Mouse (Mus musculus): ENCODE data around the gene St6galnac5. TPM values are rescaled to one million over a fixed set of nuclear protein-coding genes. Genes with fewer than 3 reads are reported as not detected.
"Not testable (repeated sequence)": the region's sequence is repeated elsewhere in the genome, so short reads cannot be mapped to it uniquely, and the experiment has no call there.

The St6galnac5 gene
- polyA plus RNA-seq, 1 experiment from 2014 or later, result 0.12 TPM

DNA sequence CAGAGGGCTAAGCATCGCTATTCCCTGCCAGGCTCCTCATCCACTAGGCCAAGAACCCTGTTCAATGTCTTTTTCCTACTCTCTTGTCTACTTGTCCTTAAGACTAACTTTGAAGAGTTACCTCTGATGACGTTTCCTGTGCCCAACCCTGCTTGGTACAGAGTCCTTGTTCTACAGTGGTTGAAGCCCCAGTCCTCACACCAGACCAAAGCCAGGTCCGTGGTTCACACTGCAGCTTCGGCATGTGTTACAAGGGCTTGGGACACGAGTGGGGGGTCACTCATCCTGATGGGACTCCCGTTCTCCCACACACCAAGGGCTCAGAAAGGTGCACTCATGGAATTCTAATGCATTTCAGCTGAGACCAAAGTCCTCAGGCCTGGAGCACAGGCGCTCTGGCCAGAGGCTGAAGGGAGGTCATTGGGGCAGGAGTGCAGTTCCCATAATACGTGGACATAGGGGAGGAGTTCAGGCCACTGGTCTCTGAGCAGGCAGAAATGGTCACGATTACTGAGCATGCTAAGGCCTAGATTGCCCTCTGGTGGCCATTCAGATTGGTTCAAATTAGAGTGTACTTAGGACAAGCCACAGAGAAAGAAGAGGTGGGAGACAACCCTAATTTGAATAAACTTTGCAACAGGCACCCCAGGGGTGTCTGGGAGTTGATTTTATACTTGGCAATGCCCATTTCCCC is 182.2 kb downstream of the St6galnac5 start:
- no peak for ATAC-seq (ENCODE audit: insufficient number of reproducible peaks, insufficient read depth, low FRiP score, low read depth)
- H3K27me3 ChIP-seq (ENCODE audit: control insufficient read depth, insufficient read depth, low read length), result no peaks in the 10 kb centered on the region
- no peak overlapping the region for H3K9ac ChIP-seq (ENCODE audit: low read length)
- no peaks in the 10 kb centered on the region for H3K36me3 ChIP-seq (ENCODE audit: control insufficient read depth, insufficient read depth, low read length)
- H3K4me3 ChIP-seq (ENCODE audit: control insufficient read depth in 1 of 2, insufficient read depth in 1 of 2, low read depth in 1 of 2, low read length in 2 of 2), result no peak overlapping the region
- WGBS, result 81% methylated on average over 9 of the region's 9 CpGs
- H3K27ac ChIP-seq (replicated peaks in 1 of 2; ENCODE audit: control insufficient read depth in 1 of 2, insufficient read depth in 1 of 2, low read depth in 2 of 2, low read length in 2 of 2), result no peak overlapping the region
- H3K4me1 ChIP-seq (ENCODE audit: control insufficient read depth in 2 of 2, insufficient read depth in 2 of 2, low read length in 2 of 2), result peaks cover 0 to 2% of the 10 kb centered on the region in 2 experiments; a peak in 1 of 4 replicates
- no peak overlapping the region for H3K4me2 ChIP-seq (ENCODE audit: low read length)
- H3K9me3 ChIP-seq (ENCODE audit: control insufficient read depth, low read length), result no peaks in the 10 kb centered on the region

DNA sequence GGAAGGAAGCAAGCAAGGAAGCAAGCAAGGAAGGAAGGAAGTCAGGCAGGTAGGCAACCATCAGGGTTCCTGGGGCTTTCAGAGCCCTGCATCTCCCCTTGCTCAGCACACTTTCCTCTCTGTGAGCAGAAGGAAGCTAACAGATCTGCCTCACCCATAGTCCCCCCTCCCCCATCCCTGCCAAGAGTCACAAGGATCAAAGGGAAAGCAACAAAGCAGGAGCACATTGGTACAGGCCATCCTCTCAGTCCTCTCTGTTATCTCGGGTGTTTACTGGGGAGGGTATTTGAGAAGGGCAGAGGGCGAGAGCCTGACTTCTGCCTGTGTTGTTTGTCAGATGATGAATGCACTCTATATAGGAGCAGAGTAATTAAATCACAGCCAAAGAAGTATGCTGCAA is 184.7 kb downstream of the St6galnac5 start:
- Histone ChIP-seq H3K9me3 (ENCODE audit: control insufficient read depth, low read length) (0 out of 2 replicates have a peak, but pooled peaks cover 3% of the 10 kb centered on the region), H3K27me3 (ENCODE audit: control insufficient read depth, insufficient read depth, low read length) (no peaks in the 10 kb centered on the region), H3K4me2 (ENCODE audit: low read length) (no peak overlapping the region), H3K27ac (replicated peaks in 1 of 2; ENCODE audit: control insufficient read depth in 1 of 2, insufficient read depth in 1 of 2, low read depth in 2 of 2, low read length in 2 of 2) (no peak overlapping the region), H3K9ac (ENCODE audit: low read length) (no peak overlapping the region), H3K36me3 (ENCODE audit: control insufficient read depth, insufficient read depth, low read length) (no peaks in the 10 kb centered on the region), H3K4me1 (ENCODE audit: control insufficient read depth in 2 of 2, insufficient read depth in 2 of 2, low read length in 2 of 2) (peaks cover 0 to 2% of the 10 kb centered on the region in 2 experiments; a peak in 1 of 4 replicates), H3K4me3 (ENCODE audit: control insufficient read depth in 1 of 2, insufficient read depth in 1 of 2, low read depth in 1 of 2, low read length in 2 of 2) (no peak overlapping the region)
- WGBS, result 13% methylated on average over 2 of the region's 2 CpGs
- ATAC-seq (ENCODE audit: insufficient number of reproducible peaks, insufficient read depth, low FRiP score, low read depth), result no peak

DNA sequence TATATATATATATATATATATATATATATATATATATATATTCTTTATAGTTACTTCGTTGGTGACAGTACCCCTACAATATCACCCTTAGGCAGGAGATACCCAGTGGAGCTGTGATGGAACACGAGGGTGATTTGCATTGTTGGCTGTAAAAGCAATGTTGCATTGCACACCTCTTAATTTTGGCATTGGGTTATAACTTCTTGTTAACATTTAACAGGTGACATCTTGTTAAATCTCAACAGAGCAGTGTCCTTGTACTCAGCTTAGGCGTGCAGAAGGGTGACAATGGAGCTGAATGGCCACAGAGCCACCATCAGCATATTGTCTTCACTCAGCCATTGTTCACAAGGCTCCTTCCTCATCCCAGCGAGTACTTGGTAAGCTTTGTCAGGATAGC is 185.8 kb downstream of the St6galnac5 start:
- Histone ChIP-seq H3K36me3 (ENCODE audit: control insufficient read depth, insufficient read depth, low read length) (0 out of 2 replicates have a peak, but pooled peaks cover 3% of the 10 kb centered on the region), H3K9me3 (ENCODE audit: control insufficient read depth, low read length) (0 out of 2 replicates have a peak, but pooled peaks cover 3% of the 10 kb centered on the region), H3K4me2 (ENCODE audit: low read length) (no peak overlapping the region), H3K27me3 (ENCODE audit: control insufficient read depth, insufficient read depth, low read length) (no peaks in the 10 kb centered on the region), H3K4me3 (ENCODE audit: control insufficient read depth in 1 of 2, insufficient read depth in 1 of 2, low read depth in 1 of 2, low read length in 2 of 2) (no peak overlapping the region), H3K4me1 (ENCODE audit: control insufficient read depth in 2 of 2, insufficient read depth in 2 of 2, low read length in 2 of 2) (peaks cover 0 to 2% of the 10 kb centered on the region in 2 experiments; a peak in 1 of 4 replicates), H3K9ac (ENCODE audit: low read length) (no peak overlapping the region), H3K27ac (replicated peaks in 1 of 2; ENCODE audit: control insufficient read depth in 1 of 2, insufficient read depth in 1 of 2, low read depth in 2 of 2, low read length in 2 of 2) (no peak overlapping the region)
- WGBS, result 91% methylated on average over 4 of the region's 4 CpGs
- no peak for ATAC-seq (ENCODE audit: insufficient number of reproducible peaks, insufficient read depth, low FRiP score, low read depth)

DNA sequence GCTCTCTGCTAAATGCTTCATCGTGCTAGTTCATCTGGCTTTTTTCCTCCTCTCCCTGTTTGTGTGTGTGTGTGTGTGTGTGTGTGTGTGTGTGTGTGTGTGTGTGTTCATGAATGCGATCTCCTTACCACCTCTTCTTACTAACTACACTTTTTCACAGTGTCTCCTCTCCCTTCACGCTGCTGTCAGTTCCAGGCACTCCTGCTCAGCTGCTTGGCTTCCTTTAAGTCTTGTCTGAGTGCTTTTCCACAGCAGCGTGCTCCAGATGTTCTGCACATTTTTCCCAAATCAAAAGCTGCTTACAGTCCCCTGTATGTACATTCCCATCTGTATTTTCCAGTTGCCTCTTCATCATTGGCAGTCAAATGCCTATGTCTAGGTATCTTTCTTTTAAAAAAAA is 189.0 kb downstream of the St6galnac5 start:
- H3K4me3 ChIP-seq (ENCODE audit: control insufficient read depth in 1 of 2, insufficient read depth in 1 of 2, low read depth in 1 of 2, low read length in 2 of 2), result no peak overlapping the region
- H3K4me2 ChIP-seq (ENCODE audit: low read length), result no peak overlapping the region
- H3K27ac ChIP-seq (replicated peaks in 1 of 2; ENCODE audit: control insufficient read depth in 1 of 2, insufficient read depth in 1 of 2, low read depth in 2 of 2, low read length in 2 of 2), result no peak overlapping the region
- H3K36me3 ChIP-seq (ENCODE audit: control insufficient read depth, insufficient read depth, low read length), result peaks cover 13% of the 10 kb centered on the region; the same call in 1 of the 2 replicates
- H3K4me1 ChIP-seq (ENCODE audit: control insufficient read depth in 2 of 2, insufficient read depth in 2 of 2, low read length in 2 of 2), result peaks cover 0 to 2% of the 10 kb centered on the region in 2 experiments; a peak in 1 of 4 replicates
- ATAC-seq (ENCODE audit: insufficient number of reproducible peaks, insufficient read depth, low FRiP score, low read depth), result no peak
- no peaks in the 10 kb centered on the region for H3K27me3 ChIP-seq (ENCODE audit: control insufficient read depth, insufficient read depth, low read length)
- no peak overlapping the region for H3K9ac ChIP-seq (ENCODE audit: low read length)
- 0 out of 2 replicates have a peak, but pooled peaks cover 3% of the 10 kb centered on the region for H3K9me3 ChIP-seq (ENCODE audit: control insufficient read depth, low read length)
- WGBS, result 82% methylated on average over 4 of the region's 4 CpGs

DNA sequence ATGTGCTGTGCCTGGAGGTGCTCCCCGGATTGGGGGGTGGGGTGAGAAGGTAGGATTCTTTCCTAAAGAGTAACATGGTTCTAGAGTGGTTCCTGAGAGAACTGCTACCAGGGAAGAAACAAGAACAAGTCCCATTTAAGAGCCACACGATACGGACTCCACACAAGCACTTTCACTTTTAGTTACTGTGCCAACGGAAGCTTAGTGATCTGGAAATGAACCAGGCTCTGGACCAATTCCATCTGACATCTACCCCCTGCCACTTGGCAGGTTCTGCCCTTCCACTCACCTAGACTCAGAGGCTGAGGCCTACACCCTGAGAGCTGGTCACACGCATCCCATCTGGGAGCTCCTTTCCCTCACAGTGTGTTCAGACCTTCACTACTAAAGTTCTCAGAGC is 189.4 kb downstream of the St6galnac5 start:
- 88% methylated on average over 5 of the region's 5 CpGs for WGBS

DNA sequence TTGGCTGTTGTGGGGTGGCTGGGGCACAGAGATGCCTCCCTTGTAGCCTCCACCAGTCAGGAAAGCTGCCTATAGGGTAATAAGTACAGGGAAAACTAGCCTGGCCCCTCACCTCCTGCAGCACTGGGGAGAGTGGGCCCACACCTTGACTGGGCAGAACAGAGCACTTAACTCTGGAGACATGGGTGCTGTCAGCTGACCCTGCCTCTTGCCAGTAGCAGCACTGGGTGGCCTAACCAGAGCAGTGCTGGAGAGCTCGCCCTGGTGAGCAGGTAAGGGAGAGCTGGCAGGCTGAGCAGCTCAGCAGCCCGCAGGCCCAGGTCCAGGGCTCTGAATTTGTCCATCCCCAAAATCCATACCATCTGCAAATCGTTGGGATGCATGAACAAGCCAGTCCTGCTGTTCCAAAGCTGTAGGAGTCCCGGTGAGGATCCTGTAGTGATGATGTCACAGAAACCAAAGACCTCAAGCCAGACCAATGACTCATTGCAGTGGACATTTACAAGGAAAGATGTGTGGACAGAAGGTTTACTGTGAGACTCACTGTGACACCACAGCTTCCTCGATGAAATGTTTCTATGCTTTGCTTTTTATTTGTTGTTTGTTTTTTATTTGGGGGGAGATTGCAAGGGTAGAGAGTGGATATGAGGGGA is 193.6 kb downstream of the St6galnac5 start:
- not testable (repeated sequence) for H3K27ac ChIP-seq (replicated peaks in 1 of 2; ENCODE audit: control insufficient read depth in 1 of 2, insufficient read depth in 1 of 2, low read depth in 2 of 2, low read length in 2 of 2)
- 80% methylated on average over 5 of the region's 5 CpGs for WGBS

More for the DNA sequence above, 189.4 kb downstream of the St6galnac5 start:
- ATAC-seq (ENCODE audit: insufficient number of reproducible peaks, insufficient read depth, low FRiP score, low read depth), result no peak
- 0 out of 2 replicates have a peak, but pooled peaks cover 3% of the 10 kb centered on the region for H3K9me3 ChIP-seq (ENCODE audit: control insufficient read depth, low read length)
- no peak overlapping the region for H3K27ac ChIP-seq (replicated peaks in 1 of 2; ENCODE audit: control insufficient read depth in 1 of 2, insufficient read depth in 1 of 2, low read depth in 2 of 2, low read length in 2 of 2)
- no peaks in the 10 kb centered on the region for H3K27me3 ChIP-seq (ENCODE audit: control insufficient read depth, insufficient read depth, low read length)
- peaks cover 17% of the 10 kb centered on the region for H3K36me3 ChIP-seq (ENCODE audit: control insufficient read depth, insufficient read depth, low read length)
- H3K9ac ChIP-seq (ENCODE audit: low read length), result no peak overlapping the region
- peaks cover 0 to 2% of the 10 kb centered on the region in 2 experiments; a peak in 1 of 4 replicates for H3K4me1 ChIP-seq (ENCODE audit: control insufficient read depth in 2 of 2, insufficient read depth in 2 of 2, low read length in 2 of 2)
- no peak overlapping the region for H3K4me2 ChIP-seq (ENCODE audit: low read length)
- no peak overlapping the region for H3K4me3 ChIP-seq (ENCODE audit: control insufficient read depth in 1 of 2, insufficient read depth in 1 of 2, low read depth in 1 of 2, low read length in 2 of 2)

DNA sequence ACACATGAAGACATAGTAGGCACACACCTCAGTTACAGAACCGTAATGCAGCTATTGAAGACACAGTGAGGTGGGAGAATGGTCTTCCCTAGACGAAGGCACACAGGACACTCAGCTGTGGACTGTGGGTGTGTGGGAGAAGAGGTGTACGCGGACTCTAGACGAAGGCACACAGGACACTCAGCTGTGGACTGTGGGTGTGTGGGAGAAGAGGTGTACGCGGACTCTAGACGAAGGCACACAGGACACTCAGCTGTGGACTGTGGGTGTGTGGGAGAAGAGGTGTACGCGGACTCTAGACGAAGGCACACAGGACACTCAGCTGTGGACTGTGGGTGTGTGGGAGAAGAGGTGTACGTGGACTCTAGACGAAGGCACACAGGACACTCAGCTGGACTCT is 197.7 kb downstream of the St6galnac5 start:
- not testable (repeated sequence) for H3K4me3 ChIP-seq (ENCODE audit: control insufficient read depth in 1 of 2, insufficient read depth in 1 of 2, low read depth in 1 of 2, low read length in 2 of 2); H3K27ac ChIP-seq (replicated peaks in 1 of 2; ENCODE audit: control insufficient read depth in 1 of 2, insufficient read depth in 1 of 2, low read depth in 2 of 2, low read length in 2 of 2); H3K27me3 ChIP-seq (ENCODE audit: control insufficient read depth, insufficient read depth, low read length); H3K4me1 ChIP-seq (ENCODE audit: control insufficient read depth in 2 of 2, insufficient read depth in 2 of 2, low read length in 2 of 2); H3K4me2 ChIP-seq (ENCODE audit: low read length); H3K9ac ChIP-seq (ENCODE audit: low read length); H3K9me3 ChIP-seq (ENCODE audit: control insufficient read depth, low read length); ATAC-seq (ENCODE audit: insufficient number of reproducible peaks, insufficient read depth, low FRiP score, low read depth)
- WGBS, result 88% methylated on average over 7 of the region's 13 CpGs
- H3K36me3 ChIP-seq (ENCODE audit: control insufficient read depth, insufficient read depth, low read length), result peaks cover 14% of the 10 kb centered on the region

More for the DNA sequence above, 193.6 kb downstream of the St6galnac5 start:
- not testable (repeated sequence) for ATAC-seq (ENCODE audit: insufficient number of reproducible peaks, insufficient read depth, low FRiP score, low read depth); H3K27me3 ChIP-seq (ENCODE audit: control insufficient read depth, insufficient read depth, low read length); H3K9me3 ChIP-seq (ENCODE audit: control insufficient read depth, low read length); H3K4me1 ChIP-seq (ENCODE audit: control insufficient read depth in 2 of 2, insufficient read depth in 2 of 2, low read length in 2 of 2); H3K9ac ChIP-seq (ENCODE audit: low read length); H3K4me3 ChIP-seq (ENCODE audit: control insufficient read depth in 1 of 2, insufficient read depth in 1 of 2, low read depth in 1 of 2, low read length in 2 of 2); H3K4me2 ChIP-seq (ENCODE audit: low read length)
- peaks cover 26% of the 10 kb centered on the region for H3K36me3 ChIP-seq (ENCODE audit: control insufficient read depth, insufficient read depth, low read length)

Measured in heart, embryonic 14.5 days (tissue).